Mouse (Mus musculus) common myeloid progenitor, adult 5-6 weeks (primary cell): Measurements from ENCODE around the gene Tbc1d20. TPM values are rescaled to one million over a fixed set of nuclear protein-coding genes. Genes with fewer than 3 reads are reported as not detected.
"Not testable (repeated sequence)": the region's sequence is repeated elsewhere in the genome, so short reads cannot be mapped to it uniquely, and the experiment has no call there.

Source experiments
- ATAC-seq: replicated peaks from 2 replicates; pipeline ENCODE4 v1.8.0; 2016; ENCODE audit warnings: low read depth, mild to moderate bottlenecking, moderate TSS enrichment, inconsistent platforms; ENCODE audit not compliant: poor library complexity, severe bottlenecking
- total RNA-seq: library from RNA; stranded (forward); fragments of 200-1000, 187-1606 nt; gene quantifications from 2 replicates; pipeline ENCODE4 v1.2.3, GENCODE M21; 2017

The Tbc1d20 gene
- total RNA-seq: 15.1 and 17.1 TPM in 2 replicates

DNA sequence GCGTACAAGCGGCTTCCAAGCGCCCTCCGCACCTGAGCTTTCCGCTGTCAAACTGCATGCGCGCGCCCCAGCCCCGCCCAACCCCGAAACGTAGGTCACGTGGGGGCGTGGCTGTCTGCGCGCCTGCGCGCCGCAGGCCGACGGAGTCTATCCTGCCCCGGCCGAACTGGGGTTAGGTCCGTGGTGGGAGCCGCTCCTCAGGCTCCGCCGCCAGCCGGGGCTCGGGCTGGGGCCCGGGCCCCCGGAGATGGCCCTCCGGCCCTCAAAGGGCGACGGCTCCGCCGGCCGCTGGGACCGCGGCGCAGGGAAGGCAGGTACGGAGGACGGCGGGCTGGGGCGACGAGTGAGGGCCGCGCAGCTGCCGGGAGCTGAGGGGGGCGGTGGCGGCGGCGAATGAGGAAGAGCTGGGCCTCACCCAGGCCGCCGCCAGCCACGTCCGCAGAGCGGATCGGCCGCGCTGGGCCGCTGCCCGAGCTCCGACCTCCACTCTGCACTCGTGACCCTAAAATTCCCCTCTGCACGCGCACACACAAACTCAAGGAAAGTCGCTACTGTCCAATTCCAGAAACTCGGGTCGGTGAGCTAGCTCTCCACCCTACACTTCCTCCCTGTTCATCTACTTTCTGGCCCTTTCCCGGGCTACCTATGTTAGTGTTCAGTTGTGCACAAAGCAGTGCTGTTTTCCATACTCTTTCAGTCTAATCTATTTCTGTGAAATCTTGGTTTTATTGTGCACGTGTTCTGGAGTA lies at the start of gene Tbc1d20:
Gene Tbc1d20 (plus strand): TSS at position 102 of the 749 bp plus-strand sequence.
- peak; percentile 84 for ATAC-seq

DNA sequence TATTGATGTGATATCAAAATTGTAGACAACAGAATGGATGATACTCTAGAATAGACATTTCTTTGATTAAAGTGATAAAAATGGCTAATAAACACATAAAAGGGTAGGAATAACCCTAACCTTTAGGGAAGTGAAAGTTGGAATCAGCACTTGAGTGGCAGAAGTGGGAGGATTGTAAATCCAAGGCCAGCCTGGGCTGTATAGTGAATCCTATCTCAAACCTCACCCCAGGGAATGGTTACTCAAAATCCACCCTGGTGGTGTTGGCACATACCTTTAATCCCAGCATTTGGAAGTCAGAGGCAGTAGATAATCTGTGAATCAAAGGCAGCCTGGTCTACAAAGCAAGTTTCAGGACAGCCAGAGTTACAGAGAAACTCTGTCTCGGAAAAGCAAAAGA lies 46.4 kb upstream of the Tbc1d20 start:
- ATAC-seq: no peak

DNA sequence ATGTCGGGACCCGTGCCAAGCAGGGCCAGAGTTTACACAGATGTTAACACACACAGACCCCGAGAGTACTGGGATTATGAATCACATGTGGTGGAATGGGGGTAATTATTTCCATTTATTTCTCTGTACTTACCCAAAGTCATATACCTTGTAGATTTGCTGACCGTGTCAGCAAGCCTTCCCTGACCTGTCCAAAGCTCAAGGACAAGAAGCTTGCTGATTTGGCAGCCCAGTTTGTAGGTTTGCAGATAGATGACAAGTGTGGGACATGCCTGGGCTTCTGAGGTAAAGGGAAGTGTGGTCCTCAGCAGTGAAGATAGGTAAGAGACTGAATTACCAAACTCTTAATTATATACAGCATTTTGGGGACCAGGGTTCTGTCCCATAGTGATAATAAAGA lies 43.1 kb upstream of the Tbc1d20 start:
- ATAC-seq: no peak

DNA sequence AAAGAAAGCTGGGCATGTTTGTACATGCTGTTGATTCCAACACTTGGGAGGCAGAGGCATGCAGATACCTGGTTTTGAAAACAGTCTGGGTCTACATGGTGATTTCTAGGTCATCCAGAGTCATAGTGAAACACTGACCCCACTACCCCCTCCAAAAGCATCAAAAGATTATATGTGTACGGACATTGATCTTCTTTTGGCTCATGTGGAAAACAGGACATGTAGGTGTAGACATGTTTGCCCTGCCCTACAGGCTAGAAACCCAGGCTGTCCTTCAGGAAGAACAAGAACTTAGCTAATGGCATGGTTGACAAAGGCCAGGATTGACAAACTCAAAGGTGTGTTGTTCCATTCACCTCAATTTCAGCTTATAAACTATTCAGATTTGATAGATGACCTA lies 33.9 kb upstream of the Tbc1d20 start:
- no peak for ATAC-seq

DNA sequence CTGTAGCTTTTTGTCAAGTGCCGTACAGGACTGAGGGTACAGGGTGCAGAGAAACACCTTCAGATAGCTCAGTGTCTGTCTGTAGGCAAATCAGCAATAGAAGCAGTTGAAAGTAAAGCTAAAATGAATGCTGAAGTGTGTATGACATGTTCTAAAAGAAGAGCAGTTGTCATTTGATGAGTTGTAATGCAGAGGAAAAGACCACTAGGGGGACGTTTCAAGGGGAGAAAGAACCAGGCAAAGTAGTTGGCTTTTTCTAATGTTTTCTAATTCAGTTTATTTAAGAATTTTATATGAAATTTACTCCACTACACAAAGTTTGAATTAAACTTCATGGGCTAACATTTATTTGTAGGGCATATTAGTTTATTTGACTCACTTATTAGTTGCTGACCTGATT lies 20.0 kb upstream of the Tbc1d20 start:
- ATAC-seq: 0 out of 2 replicates have a peak, but pooled peaks have one; percentile 39

DNA sequence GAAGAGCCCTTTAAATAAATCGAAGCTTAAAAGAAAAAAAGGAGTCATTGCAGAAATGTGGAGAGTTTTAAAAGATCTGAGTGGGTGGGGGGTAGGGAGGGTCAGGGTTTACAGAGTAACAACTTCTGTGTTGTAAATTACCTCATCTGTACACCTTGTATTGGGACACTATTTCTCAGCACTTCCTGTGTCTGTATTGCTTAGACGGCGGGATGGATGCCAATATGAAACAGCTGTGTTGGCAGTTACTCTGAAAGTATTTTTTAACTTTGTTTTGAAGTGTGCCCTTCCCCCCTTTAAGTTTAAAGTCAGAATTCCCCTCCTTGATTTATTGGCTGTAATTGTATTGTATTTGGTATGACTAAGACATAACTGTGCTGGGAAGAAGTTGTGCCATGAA lies 12.2 kb upstream of the Tbc1d20 start:
- no peak for ATAC-seq

DNA sequence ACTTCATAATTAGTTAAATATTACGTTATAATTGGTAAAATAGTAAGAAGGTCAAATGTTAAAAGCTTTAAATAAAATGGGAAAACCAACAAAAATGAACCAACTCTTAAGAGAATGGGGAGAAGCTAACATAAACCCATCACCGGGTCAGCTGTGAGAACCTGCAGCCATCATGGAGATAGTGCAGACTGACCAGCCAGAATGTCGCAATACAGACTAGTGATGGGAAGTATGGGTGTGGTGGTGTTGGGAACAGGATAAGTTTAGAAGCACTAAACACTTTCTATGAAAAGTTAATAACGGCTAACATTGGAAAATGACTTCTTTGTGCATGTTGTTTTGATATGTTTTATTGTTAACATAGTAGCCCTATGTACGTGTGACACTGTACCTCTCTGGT lies 6.1 kb upstream of the Tbc1d20 start:
- ATAC-seq: no peak

DNA sequence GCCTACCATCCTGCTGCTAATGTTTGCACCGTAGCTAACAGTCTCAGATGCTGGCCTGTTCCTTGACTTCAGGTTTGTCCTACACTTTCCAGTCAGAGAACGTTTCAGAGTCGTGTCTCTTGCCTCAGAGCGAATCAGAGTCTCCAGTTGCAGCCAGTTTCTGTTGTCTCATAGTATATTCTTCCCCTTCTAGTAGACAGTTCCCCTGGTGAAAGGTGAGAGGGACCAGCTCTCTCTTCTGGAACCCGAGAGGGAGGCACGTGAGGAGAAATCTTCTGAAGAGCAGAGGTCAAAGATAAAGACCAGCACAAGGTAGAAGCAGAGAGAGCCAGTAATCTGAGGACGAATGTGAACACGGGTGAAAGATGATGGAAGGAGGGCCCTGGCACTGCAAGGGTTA lies 5.6 kb upstream of the Tbc1d20 start:
- ATAC-seq: no peak

DNA sequence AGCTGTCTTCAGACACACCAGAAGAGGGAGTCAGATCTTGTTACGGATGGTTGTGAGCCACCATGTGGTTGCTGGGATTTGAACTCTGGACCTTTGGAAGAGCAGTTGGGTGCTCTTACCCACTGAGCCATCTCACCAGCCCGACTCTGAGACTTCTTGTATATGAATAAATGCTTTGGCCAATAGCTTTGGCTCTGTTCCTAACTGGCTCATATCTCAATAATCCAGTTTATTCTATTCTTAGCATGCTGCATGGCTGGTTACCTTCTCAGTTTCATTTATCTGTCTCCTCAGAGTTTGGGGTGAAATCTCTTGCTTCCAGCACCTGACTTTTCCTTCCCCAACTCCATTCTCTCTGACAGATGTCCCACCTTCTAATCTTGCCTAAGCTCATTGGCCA lies 4.0 kb upstream of the Tbc1d20 start:
- ATAC-seq: not testable (repeated sequence)

DNA sequence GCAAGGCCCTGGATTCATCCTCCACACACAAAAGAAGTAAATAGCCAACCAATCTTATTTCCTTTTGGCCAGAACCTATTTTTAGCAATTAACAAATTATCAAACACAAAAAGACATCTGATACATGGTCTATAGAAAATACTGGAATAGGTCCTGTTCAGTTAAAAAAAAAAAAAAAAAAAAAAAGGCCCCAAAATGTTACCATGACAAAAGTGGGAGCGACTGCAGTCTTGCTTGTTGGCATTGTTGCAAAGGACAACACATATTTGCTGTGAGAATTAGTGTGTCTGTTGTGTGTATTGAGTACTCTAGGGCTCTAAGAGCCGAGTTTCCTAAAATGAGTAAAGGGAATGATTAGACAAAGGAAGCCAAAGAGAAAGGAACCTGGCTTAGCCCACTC lies 1.2 kb upstream of the Tbc1d20 start:
- ATAC-seq: no peak

DNA sequence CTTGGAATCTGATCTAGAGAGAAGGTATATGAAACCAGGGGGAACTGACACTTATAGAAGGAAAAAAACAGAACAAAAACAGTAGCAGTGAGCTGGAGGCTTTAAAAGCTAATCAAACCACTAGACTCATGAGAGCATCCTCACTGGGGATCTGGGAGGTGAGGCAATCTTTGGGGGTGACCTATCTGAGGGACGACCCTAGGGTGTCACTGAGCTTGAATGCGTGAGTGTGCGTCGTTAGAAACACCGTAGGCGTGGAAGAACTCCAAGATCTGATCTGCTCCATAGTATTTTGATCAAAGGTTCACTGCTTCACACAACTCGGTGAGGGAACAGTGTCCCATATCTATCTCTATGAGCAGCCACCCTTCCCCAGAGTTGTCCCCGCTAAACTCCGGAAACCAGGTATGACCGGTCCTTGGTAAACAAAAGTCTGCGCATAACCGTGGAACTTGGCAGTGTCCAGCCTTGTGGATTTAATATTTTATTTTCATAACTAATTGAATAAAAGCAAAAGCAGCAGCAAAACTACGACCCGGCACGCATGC lies 375 bp upstream of the Tbc1d20 start:
- ATAC-seq: peak; percentile 26; the same call in 1 of the 2 replicates

DNA sequence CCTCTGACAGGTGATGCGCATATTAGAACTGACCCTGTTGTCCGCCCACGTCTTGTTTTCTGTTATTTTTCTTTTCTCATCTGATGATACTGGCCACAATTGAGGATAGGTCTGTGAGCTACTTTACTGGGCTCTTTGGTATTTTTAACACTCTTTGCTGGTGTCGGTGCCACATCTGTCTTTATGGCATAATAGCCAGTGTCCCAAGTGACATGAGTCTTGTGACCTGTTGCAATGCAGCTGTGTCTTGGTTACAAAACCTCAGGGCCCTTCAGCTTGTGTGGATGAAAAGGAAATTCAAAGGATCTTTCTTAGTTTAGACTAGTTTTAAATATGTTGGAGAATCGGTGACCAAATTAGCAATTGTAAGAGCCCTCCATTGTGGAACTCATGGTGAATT lies 913 bp downstream of the Tbc1d20 start:
- no peak for ATAC-seq

DNA sequence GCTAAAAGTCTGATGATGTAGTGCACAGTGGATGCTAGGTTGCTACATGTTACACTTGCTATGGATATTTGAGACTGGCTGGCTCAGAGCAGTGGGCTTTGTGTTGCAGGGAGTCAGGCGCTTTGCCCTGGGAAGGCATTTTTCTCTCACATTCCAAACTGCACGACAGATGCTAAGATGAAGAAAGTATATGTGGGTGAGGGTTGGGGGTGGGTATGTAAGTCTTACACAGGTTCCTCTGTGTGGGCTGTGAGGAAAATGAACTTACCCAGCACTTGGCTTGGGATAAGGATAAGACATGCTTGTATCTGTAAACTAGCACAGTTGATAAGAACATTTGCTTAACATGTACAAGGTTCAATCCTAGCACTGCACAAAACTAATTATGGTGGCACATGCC lies 9.2 kb downstream of the Tbc1d20 start:
- ATAC-seq: no peak

DNA sequence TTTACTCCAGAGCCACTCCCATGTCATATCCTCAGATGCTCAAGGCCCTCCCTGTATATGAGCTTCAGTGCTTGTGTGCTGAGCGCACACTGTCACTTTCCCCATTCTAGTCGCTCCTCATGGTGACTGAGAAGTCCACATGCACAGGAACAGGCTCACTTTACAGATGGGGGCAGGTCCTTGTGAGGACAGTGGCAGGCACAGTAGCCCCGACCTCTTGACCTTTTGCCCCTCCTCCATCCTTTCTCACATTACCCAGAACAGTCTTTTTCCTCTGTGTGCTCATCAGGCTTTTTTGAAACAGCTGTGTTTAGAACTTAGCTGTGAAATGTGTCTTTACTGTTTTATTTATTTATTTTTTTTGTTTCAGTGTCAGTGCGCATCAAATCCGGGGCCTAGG lies 10.2 kb downstream of the Tbc1d20 start:
- ATAC-seq: no peak

DNA sequence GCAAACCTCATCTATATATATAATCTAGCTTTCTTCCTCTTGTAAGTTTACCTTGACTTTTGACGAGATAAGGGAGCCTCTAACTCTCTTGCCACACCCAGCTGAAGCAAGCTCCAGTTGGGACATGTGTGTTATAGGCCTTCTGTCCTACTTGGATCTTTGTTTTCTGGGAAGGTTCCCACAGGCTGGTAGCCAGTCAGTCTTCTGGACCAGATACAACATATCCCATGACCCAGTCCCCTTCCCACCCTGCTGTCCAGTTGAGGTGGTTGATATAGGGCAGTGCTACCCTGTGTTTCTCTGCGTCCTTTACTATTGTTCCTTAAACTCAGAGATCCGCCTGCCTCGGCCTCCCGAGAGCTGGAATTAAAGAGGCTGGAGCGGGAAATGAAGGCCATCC lies 11.9 kb downstream of the Tbc1d20 start:
- no peak for ATAC-seq

DNA sequence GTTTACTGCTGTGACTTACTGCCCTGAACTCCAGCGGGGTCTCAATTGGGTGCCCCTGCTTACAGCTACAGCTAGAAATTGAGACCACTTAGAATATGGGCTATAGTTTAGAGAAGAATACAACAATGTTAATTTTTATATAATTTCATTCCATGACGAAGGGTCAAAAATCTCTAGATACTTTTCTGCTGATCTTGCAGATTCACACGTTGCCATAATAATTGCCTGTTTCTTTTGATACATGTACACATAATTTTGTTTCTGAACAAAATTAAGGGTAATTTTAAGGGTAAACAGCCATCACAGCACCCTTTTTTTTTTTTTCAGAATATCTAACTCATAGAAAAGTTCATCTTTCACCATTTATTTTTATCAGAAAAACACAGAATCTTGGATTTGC lies 13.6 kb downstream of the Tbc1d20 start:
- ATAC-seq: no peak

DNA sequence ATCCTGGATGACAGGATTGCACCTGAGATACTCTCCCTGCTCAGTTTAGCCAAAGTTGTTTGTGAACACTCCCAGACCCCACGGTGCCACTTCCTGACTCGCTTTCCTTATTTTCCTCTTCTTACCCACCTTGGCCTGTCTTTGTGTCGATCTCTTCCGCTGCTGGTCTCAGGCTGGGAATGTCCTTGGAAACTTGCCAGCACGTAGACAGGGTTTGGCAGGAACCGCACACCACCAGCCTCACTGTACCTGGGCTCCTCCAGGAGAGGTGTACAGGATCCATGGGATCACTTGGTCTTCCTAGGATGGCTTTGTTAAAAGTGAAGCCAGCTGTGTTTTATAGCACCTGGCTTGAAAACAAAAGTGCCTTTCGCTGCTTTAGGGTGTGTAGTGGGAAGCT lies 19.4 kb downstream of the Tbc1d20 start:
- no peak for ATAC-seq

DNA sequence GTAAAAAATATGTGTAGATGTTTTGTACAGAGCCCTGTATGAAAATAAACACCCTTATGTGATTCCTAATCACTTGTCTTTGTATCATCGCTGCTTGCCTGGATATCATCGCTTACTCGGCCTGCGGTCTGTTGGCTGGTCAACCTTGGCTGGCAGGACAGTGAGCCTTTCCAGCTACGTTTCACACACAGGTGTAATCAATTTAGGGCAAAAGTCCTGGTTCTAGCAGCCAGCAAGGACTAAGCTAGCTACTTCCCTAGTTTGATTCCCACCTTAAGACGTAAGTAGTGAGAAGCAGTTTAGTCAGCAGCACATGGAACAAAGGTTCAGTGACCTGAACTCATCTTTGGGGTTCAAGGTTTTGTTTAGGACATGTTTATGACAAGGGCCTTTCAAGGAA lies 20.3 kb downstream of the Tbc1d20 start:
- ATAC-seq: no peak

DNA sequence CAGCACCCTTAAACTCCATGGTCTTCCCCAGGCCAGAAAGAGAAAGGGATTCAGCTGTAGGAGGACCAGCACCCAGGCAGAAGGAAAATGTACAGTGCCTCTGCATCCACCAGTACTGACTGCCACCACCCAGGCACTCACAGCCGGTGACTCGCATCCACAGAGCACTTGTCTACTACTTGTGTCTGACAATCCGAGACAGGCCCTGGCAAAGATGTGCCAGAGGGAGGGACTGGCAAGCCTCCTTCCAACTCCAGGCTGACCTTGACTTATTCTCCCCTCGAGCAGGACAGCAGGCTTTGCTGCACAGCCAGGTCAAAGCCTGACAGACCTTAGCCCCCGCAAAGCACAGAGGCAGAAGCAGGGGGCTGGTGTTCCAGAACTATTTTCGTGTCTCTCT lies 23.4 kb downstream of the Tbc1d20 start:
- no peak for ATAC-seq

DNA sequence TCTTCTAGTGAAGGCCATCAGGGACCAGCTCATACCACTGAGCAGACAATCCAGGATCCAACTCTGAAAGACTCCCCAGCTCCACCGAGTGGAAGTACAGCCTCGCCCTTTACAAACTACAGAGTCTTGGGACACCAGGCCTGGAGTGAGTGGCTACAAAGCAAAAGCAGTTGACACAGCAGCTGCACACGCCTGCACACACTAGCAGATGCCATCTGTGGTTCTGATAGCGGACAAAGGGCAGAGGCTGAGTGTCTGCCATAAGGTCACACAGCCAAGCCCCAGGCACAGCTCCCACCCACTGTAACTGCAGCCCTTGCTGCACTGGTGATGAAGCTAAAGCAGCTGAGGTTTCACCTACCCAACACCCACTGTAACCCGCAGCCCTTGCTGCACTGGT lies 27.9 kb downstream of the Tbc1d20 start:
- no peak for ATAC-seq

DNA sequence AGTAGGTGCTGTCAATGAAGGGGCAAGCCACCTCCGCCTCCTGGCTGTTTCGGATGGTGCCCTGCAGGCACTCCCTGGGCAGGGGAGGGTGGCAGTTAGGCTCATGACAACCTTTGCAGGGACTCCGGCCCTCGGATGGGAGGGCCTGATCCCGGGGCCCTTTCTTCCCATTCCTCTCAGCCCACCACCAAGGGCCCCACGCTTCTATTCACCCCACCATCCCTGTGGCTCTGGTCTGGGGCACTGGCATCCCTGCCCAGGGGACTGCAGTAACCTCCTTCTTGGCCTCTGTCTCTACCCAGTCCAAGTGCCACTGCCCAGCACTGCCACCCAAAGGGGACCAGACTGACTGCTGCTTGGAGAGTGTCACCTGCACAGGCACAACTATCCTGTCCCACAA lies 28.6 kb downstream of the Tbc1d20 start:
- ATAC-seq: no peak

DNA sequence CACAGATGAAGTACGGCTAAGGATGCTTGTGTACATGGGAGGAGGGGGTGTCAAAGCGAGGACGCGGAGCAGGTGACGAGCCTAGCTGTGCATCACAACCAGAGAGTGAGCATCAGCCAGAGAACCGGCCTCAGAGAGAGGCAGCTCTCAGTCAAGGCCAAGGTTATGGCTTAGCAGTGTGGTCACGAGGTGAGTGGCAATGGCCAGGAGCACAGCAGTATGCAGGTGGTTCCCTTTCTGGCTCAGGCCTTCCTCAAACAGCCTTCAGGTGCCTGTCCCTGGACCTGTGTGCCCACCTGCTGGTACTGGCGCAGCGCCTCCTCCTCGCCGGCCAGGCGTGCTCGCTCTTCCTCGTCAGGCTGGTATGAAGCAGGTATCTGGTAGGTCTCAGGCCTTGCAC lies 30.3 kb downstream of the Tbc1d20 start:
- ATAC-seq: no peak
